Mouse (Mus musculus) kidney, postnatal 25 days (tissue): Measurements from ENCODE around the gene Foxj1.

Experiments
- DNase-seq, 2 experiments: peaks; one replicate each; pipeline ENCODE4 v3.0.0; 2021; ENCODE audit warnings: mixed read lengths in 2 of 2

Gene Foxj1

DNA sequence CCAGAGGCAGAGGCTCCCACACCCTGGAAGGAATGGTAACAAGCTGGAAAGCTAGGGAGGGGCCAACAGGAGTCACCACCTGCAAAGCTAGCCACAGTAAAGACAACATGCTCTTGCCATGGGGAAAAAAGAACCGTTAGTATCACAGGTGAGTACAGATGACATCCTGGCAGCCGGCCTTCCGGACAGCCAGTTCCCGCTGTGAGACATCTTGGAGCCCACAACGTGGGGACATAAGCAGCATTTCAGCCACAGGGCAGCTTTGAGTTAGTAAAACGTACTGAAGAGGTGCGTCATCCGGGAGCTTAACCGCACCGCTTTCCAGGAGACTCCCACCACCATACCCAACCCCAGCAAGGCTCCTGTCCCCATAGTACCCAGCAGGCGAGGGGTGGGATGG, 37.0 kb downstream of the Foxj1 start:
- no peak for DNase-seq

DNA sequence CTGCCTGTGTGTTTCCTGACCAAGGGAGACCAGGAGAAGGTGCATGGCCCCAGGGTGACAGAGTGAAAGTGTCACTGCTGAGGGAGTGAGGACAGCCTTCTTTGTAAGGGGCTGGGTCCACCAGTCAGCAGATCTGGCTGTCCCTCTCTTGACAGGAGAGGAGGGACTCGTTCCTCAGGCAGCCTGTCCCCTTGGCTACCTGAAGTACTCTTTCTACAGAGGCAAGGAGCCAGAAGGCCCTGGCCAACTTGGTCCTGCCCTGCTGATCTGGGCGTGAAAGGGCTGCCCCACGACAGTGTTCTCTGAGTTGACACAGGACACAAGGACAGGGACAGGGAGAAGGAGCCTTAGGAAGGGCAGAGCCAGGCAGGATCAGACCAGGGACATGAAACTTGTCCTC, 38.2 kb downstream of the Foxj1 start:
- DNase-seq: no peak

DNA sequence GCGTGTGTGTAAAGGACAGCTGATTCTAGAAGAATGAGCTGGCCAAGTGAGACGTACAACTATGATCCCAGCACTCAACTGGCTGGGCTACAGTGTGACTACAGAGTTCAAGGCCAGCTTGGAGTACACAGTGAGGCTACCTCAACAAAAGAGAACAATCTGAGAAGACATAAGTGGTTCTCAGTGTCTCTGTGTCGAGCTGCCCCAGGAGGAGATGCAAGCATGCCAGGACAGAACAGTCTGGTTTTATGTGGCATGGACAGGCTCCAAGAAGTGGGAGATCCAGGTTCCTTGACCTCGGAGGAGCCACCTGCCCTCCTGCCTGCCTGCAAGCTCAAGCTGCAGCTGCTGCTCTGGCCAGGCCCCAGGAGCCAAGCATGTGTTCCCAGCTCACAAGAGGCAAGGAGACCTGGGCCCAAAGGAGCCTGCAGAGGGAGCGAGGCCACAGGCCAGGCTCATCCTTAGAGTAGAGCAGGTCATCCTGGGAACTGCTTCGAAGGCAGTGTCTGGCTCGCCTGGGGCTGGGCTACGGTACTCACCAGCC, 38.9 kb downstream of the Foxj1 start:
- DNase-seq: no peak

DNA sequence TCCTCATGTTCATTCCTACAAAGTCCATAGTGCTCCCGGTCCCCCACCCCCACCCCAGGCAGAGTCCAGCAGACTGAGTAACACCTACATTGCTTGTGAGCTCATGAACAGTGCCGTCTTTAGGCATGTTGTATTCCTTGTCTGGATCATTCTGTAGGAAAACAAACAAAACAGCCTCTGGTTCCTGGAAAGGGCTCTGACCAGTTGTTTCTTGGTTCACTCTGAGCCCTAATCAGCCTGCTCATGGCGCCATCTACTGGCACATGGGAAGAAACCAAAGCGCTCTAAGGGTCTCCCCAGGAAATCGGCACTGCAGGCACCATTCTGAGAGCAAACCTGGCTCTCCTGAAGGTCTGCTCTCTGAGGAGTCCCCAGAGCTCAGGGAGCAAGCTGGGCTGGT, 40.9 kb downstream of the Foxj1 start:
- peak; percentile 65 to 77 for DNase-seq

DNA sequence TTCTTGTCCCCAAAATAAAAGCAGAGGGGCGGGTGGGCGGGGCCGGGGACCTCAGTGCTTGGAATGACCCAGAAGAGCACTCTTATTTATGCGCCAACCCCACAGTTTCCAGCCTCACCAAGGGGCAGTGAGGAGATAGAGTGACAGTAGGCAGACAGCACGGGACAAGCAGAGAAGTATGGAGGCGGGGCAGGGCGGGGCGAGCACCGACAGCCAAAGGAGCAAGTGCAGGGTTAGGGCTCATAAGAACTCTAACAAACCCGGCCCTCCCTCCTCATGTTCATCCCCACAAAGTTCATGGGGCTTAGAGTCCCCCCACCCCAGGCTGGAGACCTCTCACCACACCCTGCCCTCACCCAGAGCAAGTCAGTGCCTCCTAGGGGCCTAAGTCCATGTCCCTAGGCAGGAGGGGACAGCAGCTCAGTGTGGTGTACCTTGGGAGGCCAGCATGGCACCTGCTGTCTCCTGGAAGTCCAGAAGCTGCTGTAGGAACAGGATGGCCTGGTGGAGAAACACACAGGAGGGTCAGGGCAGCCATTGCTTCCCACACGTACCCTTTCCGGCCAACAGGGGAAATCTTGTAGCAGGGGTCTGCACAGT, 41.6 kb downstream of the Foxj1 start:
- no peak for DNase-seq

DNA sequence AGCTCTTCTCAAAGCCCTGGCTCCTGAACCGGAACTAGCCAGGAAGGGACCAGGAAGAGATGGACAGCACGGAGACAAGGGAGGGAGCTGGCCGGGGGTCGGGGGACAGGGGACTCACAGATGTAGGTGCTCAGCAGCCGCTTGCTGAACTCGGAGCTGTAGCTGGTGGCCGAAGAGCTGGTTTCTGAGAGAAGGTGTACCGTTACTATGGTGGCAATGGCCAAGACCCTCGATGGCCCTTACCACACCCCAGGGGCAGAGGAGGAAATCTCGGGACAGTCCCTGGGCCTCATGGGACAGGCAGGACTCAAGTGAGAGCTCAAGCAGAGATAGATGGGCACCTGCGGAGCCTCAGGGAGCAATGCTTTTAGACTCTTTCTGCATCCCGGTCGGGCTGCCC, 42.8 kb downstream of the Foxj1 start:
- no peak for DNase-seq

DNA sequence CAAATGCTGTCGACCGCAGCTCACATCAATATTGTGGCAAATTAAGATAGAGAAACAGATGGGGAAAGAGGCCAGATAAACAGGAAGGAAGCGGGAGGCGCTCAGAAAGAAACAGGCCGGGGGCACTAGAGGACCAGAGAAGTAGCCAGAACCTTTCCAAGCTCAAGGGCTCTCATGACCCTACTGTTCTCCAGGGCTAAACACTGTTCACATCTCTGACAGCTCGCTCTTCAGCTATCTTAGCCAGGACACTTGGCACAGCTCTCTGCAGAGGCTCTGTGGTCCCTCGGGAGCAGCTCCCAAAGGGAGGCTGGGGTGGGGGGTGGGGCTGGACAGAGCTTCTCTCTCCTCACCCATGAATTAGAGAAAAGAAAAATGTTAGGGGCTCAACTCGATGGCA, 44.6 kb downstream of the Foxj1 start:
- peak; percentile 25 to 54 for DNase-seq

DNA sequence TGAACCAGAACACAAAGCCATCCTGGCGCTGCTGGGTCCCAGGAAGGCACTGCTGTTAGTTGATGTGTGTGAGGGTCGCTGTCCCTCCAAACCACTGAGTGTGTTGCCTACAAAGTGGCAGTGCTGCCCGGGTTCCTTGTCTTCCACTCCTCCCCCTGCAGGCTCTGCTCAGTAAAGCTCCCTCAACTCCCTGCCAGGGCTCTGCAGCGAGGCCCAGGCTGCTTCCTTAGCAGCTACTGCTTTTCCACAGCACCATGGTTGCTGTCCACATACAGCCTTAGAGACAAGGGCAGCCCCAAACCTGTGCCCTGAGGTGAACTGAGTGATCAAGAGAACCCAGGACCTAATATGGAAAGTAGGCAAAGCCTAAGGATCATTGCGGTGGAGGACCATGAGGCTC, 47.8 kb downstream of the Foxj1 start:
- DNase-seq: no peak

DNA sequence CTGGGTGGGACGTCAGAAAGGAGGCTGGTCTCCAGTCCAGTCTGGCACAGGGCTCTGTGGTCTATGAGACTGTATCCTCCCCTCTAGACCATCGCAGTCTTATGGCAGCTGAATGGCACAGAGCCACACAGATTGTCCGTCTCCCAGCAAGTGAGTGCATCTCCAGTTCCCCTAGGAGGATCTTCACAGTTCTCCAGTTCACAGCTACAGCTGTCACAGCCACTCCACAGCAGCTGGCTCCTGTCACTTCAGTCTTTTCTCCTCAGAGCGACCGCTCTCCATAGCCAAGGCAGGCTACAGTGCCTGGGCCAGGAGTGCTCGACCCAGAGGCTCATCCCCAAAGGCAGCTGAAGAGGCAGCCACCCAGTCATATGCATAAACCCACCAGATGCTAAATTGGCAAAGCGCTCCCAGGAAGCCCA, 49.4 kb downstream of the Foxj1 start:
- peak; percentile 50 to 59 for DNase-seq

DNA sequence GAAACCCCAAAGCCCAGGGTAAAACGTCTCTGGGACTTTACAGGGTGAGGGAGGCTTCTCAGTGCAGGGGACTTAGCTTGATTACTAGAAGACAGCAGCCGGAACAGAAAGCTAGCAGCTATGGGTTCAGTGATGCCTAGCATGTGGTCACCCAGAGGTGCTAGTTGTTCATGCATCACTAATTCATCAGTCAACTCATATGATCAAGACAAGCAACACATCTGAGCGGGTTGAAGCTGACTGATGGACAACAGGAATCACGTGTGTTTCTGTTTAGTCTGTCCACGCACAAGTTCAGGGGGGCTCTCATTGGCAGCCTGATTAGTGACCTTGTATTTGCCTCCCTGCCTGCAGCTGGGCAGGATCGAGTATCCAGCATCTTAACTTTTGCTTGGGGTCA, 51.2 kb downstream of the Foxj1 start:
- DNase-seq: no peak

DNA sequence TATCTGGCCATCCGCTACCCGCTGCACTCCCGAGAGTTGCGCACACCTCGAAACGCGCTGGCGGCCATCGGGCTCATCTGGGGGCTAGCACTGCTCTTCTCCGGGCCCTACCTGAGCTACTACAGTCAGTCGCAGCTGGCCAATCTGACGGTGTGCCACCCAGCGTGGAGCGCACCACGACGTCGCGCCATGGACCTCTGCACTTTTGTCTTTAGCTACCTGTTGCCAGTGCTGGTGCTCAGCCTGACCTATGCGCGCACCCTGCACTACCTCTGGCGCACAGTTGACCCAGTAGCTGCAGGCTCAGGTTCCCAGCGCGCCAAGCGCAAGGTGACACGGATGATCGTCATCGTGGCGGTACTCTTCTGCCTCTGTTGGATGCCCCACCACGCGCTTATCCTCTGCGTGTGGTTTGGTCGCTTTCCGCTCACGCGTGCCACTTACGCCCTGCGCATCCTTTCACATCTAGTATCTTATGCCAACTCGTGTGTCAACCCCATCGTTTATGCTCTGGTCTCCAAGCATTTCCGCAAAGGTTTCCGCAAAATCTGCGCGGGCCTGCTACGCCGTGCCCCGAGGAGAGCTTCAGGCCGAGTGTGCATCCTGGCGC, 52.2 kb downstream of the Foxj1 start:
- DNase-seq: no peak

DNA sequence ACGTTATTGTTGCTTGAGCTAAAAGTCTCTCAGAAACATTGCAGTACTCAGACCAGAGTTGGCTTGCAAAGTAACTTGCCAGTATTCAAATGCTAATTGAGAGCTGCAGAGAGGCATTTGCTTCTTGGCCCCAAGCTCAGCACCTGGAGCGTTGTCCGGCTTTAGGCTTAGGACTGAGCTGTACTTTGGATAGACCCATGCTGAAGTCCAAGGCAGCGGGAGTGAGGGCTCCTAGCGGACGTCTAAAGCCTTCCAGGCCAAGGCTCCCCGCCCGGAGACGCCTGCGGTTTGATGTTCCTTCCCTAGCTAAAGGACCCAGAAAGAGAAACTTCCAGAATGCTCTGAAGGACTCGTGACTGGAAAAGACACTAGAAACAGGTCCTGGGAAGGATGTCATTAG, 53.1 kb downstream of the Foxj1 start:
- DNase-seq: peak; percentile 46 to 61

DNA sequence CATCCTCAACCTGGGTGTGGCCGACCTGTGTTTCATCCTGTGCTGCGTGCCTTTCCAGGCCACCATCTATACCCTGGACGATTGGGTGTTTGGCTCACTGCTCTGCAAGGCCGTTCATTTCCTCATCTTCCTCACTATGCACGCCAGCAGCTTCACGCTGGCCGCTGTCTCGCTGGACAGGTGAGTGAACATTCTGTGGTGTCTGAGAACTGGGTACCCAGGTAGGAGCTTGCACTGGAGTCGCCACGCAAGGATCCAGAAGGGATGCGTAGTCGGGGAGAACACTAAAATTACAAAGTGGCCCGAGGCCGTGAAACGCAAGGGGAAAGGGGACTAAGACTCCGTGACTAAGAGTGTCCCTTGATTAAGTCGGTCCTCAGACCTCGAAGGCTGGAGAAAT, 53.5 kb downstream of the Foxj1 start:
- no peak for DNase-seq

DNA sequence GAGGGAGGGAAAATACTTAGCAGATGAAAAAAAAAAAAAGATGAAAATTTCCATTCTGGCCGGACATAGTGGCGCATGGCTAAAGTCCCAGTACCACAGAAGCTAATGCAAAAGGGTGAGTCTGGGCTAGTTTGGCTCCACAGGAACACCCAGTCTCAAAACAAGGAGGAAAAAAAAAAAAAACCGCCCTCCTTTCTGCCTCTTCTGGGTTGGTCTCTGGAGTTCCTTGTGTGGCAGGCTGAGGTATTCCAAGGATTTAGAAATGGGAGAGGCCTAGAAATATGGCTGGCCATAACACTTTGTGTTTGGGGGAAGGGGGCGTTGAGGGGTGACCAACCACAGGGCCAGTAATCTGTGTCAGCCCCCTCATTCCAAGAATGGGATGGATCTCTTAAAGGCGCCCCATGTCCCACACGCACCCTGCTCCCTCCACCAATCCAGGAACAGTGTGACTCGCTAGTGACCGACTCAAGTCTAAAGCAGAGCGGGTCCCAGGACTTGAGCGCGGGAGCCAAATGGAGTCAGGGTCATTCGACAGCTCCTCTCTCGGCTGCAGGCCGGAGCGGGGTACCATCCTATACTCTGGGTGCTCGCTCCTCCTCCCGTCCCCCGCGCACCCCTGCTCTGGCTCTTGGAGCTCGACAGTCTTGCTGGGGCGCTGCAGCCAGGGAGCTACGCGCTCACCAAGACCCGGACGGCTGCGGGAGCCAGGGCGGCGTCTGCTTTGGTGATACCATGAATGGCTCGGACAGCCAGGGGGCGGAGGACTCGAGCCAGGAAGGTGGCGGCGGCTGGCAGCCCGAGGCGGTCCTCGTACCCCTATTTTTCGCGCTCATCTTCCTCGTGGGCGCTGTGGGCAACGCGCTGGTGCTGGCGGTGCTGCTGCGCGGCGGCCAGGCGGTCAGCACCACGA, 54.2 kb downstream of the Foxj1 start, which contains the start of gene Galr2:
Gene Galr2, plus strand, starts transcription at position 189 of the 913 bp plus-strand sequence.
- DNase-seq: no peak
